Mouse (Mus musculus) liver, embryonic 11.5 days (tissue): ENCODE measurements around the gene Aldh3b1. TPM values are rescaled to one million over a fixed set of nuclear protein-coding genes. Genes with fewer than 3 reads are reported as not detected.
A peak's percentile ranks its signal among the peaks of the same experiment; 100 is the strongest.

Experiments
- ATAC-seq: fragments of 200-750 bp; cut with Nextera tagmentation; replicated peaks from 2 replicates; pipeline ENCODE4 v1.8.0; 2017; ENCODE audit warnings: moderate number of reproducible peaks, mild to moderate bottlenecking, moderate TSS enrichment, moderate library complexity; ENCODE audit not compliant: low FRiP score
- DNase-seq: peaks from one replicate; pipeline ENCODE4 v3.0.0-alpha.2; 2017; ENCODE audit warnings: low spot score
- H3K27ac ChIP-seq: fragments of 300-500 bp; sonication (generic); 2 replicates; pipeline ENCODE4 v1.5.1; 2014; ENCODE audit warnings: mild to moderate bottlenecking, low read depth, low read length, control low read depth
- H3K27me3 ChIP-seq: fragments of 300-500 bp; sonication (generic); replicated peaks from 2 replicates; pipeline ENCODE4 v1.6.1; 2014; ENCODE audit warnings: low read length, mixed read lengths; ENCODE audit not compliant: control insufficient read depth, insufficient read depth
- H3K36me3 ChIP-seq: fragments of 300-500 bp; sonication (generic); 2 replicates; pipeline ENCODE4 v1.6.1; 2014; ENCODE audit warnings: mild to moderate bottlenecking, low read length, moderate library complexity, mixed read lengths; ENCODE audit not compliant: control insufficient read depth, insufficient read depth
- H3K4me1 ChIP-seq: fragments of 300-500 bp; sonication (generic); replicated peaks from 2 replicates; pipeline ENCODE4 v1.6.1; 2014; ENCODE audit warnings: low read length, mixed read lengths; ENCODE audit not compliant: control insufficient read depth, insufficient read depth
- H3K4me2 ChIP-seq: fragments of 300-500 bp; sonication (generic); 2 replicates; pipeline ENCODE4 v1.6.1; 2014; ENCODE audit warnings: mild to moderate bottlenecking, control low read depth, moderate library complexity
- H3K4me3 ChIP-seq: fragments of 300-500 bp; sonication (generic); 2 replicates; pipeline ENCODE4 v1.5.1; 2014; ENCODE audit warnings: low read depth, low read length, control low read depth
- H3K9ac ChIP-seq: fragments of 300-500 bp; sonication (generic); 2 replicates; pipeline ENCODE4 v1.6.1; 2014; ENCODE audit warnings: low read depth, low read length, control low read depth
- H3K9me3 ChIP-seq: fragments of 300-500 bp; sonication (generic); 2 replicates; pipeline ENCODE4 v1.6.1; 2016; ENCODE audit warnings: low read length, inconsistent platforms, mixed read lengths; ENCODE audit not compliant: control insufficient read depth
- WGBS: fragments of 180-500 bp; shearing (Covaris S2); extraction: QIAGEN DNeasy Blood & Tissue Kit; methylation state at CpG from one replicate; pipeline ENCODE4 v1.1.7; 2014; 5-methylcytosine and 5-hydroxymethylcytosine counted together
- polyA plus RNA-seq: library from polyadenylated mRNA; unstranded; fragments of >200 nt; fragmentation: Nextera tagmentation; extraction: Ambion mirVana; gene quantifications from 2 replicates; pipeline ENCODE4 v1.2.1, GENCODE M21; 2014

The Aldh3b1 gene
- polyA plus RNA-seq, 1 experiment from 2014 or later, result 1.7 TPM

DNA sequence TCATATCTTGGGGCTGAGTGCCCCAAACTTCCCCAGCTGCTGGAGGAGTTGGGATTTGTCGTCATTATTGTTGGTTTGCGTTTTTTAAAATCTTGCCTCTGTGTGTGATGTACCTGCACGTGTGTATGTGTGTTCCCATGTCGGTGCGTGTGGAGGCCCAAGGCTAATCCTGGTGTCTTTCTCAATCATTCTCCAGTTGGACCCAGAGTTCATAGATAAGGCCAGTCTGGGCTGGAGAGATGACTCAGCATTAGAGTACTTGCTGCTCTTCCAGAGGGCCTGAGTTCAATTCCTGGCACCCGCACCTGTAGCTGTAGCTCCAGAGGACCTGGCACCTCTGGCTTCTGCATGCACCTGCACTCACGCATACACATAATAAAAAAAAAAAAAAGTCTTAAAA is 4.7 kb downstream of the Aldh3b1 start:
- ATAC-seq (no peak), DNase-seq (no peak)
- WGBS, result 81% methylated on average over 7 of the region's 7 CpGs
- no peaks in the 10 kb centered on the region for H3K36me3 ChIP-seq
- H3K9ac ChIP-seq, result no peak overlapping the region
- no peak overlapping the region for H3K4me2 ChIP-seq
- no peaks in the 10 kb centered on the region for H3K27me3 ChIP-seq
- H3K27ac ChIP-seq, result no peak overlapping the region
- no peaks in the 10 kb centered on the region for H3K9me3 ChIP-seq
- no peak overlapping the region for H3K4me3 ChIP-seq
- peaks cover 19% of the 10 kb centered on the region for H3K4me1 ChIP-seq

DNA sequence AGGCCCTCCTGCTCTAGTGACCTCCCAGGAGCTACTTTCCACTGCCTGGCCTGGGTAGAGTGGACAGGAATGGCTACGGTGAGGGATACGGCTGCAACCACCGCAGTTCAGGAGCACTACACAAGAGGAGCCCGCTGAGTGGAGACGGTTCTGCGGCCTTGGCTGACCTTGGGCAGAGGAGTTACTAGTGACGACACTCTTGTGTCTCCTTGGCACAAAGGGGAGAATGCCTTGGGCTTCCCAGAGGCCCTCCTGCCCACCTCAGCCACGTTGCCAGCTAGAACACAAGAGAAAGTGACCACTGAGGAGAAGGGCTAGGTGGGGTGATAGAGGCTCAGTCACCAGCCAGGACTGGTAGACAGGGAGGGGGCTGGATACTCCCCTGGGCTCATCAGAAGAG is 5.4 kb downstream of the Aldh3b1 start:
- no peaks in the 10 kb centered on the region for H3K36me3 ChIP-seq
- no peak overlapping the region for H3K4me3 ChIP-seq
- H3K4me2 ChIP-seq, result no peak overlapping the region
- WGBS, result 85% methylated on average over 8 of the region's 8 CpGs
- no peak overlapping the region for H3K27ac ChIP-seq
- H3K27me3 ChIP-seq, result no peaks in the 10 kb centered on the region
- H3K9me3 ChIP-seq, result no peaks in the 10 kb centered on the region
- peaks cover 18% of the 10 kb centered on the region for H3K4me1 ChIP-seq
- no peak for DNase-seq
- ATAC-seq, result no peak
- no peak overlapping the region for H3K9ac ChIP-seq

DNA sequence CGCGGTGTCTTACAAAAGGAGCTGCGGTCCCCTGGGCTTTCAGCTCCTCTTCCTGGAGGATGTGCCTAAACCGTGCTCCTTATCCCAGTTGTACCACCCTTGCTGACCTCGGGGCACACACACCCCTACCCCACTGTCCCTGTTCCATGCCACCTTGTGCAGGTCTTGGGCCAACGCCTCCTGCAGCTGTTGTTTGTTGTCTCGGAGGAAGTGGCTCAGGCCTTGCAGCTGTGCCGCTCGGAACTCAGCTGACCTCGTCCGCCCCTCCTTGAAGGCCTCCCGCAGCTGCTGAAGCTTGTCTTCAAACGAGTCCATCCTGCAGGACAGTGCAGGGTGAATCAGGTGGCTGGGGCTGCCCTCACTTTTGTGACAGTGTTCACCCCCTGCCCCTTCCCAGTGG is 6.0 kb downstream of the Aldh3b1 start:
- WGBS, result 64% methylated on average over 13 of the region's 13 CpGs
- H3K4me1 ChIP-seq, result peaks cover 15% of the 10 kb centered on the region
- H3K36me3 ChIP-seq, result no peaks in the 10 kb centered on the region
- H3K9ac ChIP-seq, result no peak overlapping the region
- H3K4me3 ChIP-seq, result no peak overlapping the region
- no peak for ATAC-seq
- no peaks in the 10 kb centered on the region for H3K27me3 ChIP-seq
- no peak overlapping the region for H3K27ac ChIP-seq
- no peak overlapping the region for H3K4me2 ChIP-seq
- no peak for DNase-seq
- H3K9me3 ChIP-seq, result no peaks in the 10 kb centered on the region

DNA sequence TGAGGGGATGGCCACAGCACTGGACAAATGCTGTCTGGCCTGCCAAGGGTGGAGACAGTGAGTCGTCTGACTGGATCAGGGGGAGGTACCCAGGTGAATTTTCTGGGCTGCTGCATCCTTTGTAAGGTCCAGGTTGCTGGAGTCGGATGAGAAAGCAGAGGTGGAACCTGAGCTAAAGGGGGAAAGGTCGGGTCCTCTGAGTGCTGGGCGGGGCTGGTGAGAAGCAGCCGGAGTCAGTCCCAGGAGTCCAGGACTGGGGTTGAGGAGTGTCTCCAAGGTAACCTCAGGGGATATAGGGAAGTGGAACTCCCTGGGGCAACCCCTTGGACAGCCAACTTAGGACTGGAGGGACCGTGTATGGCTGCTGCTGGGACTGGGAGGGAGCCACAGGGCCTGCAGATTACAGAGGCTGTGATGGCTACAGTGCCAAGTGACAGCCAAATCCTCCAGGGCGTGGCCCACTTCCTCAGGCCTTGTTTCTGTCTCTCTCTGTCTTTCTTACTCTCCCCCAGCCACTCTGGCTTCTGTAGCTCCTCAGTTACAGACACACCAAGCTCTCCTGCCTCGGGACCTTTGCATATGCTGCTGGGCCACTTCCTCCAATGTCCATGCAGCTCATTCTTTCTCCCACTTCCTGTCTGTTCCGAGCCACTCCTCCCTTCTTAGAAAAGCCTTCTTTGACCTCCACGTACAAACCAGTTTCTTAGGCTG is 6.8 kb downstream of the Aldh3b1 start:
- H3K27ac ChIP-seq, result no peak overlapping the region
- no peak overlapping the region for H3K4me3 ChIP-seq
- no peaks in the 10 kb centered on the region for H3K36me3 ChIP-seq
- H3K9ac ChIP-seq, result no peak overlapping the region
- peaks cover 15% of the 10 kb centered on the region for H3K4me1 ChIP-seq
- no peak overlapping the region for H3K4me2 ChIP-seq
- DNase-seq (no peak), ATAC-seq (no peak)
- H3K9me3 ChIP-seq, result no peaks in the 10 kb centered on the region
- 55% methylated on average over 10 of the region's 10 CpGs for WGBS
- H3K27me3 ChIP-seq, result no peaks in the 10 kb centered on the region

DNA sequence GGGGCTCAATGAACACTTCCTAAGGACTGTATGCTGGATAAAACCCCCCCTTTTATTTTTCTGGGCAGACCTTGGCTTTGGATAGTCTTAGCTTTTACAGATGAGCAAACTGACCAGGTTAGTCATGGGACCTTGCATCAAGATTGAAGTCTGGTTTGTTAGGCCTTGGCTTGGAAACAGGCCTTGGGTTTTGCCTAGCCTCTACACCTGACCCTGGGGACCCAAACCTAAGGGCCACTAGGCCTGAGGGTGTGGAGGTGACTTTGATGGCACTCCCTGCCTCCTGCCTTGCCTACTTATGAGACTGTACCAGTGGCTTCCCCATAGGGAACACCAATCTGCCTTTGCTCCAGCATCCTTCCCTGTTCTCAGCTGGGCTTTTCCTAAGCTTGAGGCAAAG is 9.7 kb downstream of the Aldh3b1 start:
- Histone ChIP-seq H3K4me3 (no peak overlapping the region), H3K9me3 (no peaks in the 10 kb centered on the region), H3K4me2 (no peak overlapping the region), H3K27ac (no peak overlapping the region), H3K36me3 (no peaks in the 10 kb centered on the region), H3K4me1 (peaks cover 15% of the 10 kb centered on the region), H3K27me3 (no peaks in the 10 kb centered on the region), H3K9ac (no peak overlapping the region)
- no peak for DNase-seq
- ATAC-seq, result no peak

DNA sequence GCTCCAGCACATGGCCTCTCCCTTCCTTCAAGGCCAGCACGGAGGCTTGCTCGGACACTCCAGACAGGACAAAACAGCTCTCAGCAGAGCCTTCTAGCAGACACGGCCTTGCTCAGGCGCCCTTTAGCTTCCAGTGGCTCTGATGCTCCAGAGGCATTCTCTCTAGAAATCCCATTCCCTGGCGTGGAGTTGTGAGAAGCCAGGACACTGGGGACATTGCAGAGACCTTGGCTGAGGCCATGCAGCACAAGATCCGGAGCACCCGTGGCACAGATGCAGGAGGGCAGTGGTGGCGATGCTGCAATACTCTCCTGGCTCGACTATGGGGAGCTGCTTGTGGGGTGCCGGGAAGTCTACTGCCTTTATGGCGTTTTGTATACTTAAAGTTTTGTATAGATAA is 12.9 kb downstream of the Aldh3b1 start:
- Histone ChIP-seq H3K27ac (no peak overlapping the region), H3K4me3 (no peak overlapping the region), H3K9me3 (no peaks in the 10 kb centered on the region), H3K27me3 (no peaks in the 10 kb centered on the region), H3K4me2 (no peak overlapping the region), H3K9ac (no peak overlapping the region), H3K4me1 (peaks cover 11% of the 10 kb centered on the region), H3K36me3 (no peaks in the 10 kb centered on the region)
- ATAC-seq (no peak), DNase-seq (no peak)
- 83% methylated on average over 11 of the region's 11 CpGs for WGBS

DNA sequence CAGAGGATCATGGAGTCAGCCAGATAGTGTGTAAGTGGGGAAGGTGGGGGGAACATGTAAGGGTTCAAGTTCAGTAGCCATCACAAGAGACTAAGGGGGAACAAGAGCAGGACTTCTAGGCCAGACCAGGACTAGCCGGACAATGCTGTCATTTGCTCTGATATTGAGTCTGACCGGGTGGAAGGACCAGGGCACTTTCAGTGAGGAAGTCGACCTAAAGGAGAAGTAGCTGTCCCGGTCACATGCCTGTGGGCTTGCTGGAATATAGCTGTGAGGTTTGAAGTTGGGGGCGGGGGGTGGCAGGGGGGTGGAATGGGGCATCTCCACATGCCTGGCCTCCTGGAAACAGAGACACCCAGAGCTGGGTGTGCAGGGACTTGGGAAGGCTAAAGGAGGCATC is 15.1 kb downstream of the Aldh3b1 start:
- Histone ChIP-seq H3K9ac (no peak overlapping the region), H3K27ac (no peak overlapping the region; the same call in 1 of the 2 replicates), H3K4me1 (peaks cover 15% of the 10 kb centered on the region), H3K27me3 (no peaks in the 10 kb centered on the region), H3K4me3 (no peak overlapping the region), H3K4me2 (peak overlapping the region; percentile 75), H3K36me3 (peaks cover 10% of the 10 kb centered on the region), H3K9me3 (no peaks in the 10 kb centered on the region)
- no peak for ATAC-seq
- WGBS, result 68% methylated on average over 5 of the region's 5 CpGs
- DNase-seq, result no peak

DNA sequence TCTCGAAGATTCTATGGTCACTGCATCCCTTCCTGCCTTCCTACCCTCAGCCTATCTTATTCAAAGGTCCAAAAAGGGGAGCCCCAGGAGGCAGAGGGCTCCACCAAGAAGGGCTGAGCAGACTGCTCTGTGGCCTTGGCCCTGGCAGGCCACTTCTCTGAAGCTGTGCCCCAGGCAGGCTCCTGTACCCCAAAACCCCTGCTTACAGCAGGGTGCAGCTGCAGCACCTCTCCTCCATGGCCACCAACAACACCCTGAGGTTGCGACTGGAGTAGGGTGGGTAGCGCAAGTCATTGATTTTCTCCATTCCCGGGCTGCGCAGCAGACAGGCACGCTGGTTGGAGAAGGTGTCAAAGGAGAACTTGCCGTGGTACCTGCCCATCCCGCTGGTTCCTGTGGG is 15.9 kb downstream of the Aldh3b1 start:
- Histone ChIP-seq H3K9me3 (no peaks in the 10 kb centered on the region), H3K4me2 (peak overlapping the region; percentile 75), H3K27ac (peak overlapping the region; percentile 47; the same call in 1 of the 2 replicates), H3K36me3 (peaks cover 12% of the 10 kb centered on the region), H3K4me1 (peaks cover 15% of the 10 kb centered on the region), H3K27me3 (no peaks in the 10 kb centered on the region), H3K9ac (peak overlapping the region; percentile 73), H3K4me3 (peak overlapping the region; percentile 69)
- 78% methylated on average over 8 of the region's 8 CpGs for WGBS
- ATAC-seq, result no peak
- DNase-seq, result no peak
